11 mouse cellular contexts compared by ENCODE assay signal in the genomic region with DNA sequence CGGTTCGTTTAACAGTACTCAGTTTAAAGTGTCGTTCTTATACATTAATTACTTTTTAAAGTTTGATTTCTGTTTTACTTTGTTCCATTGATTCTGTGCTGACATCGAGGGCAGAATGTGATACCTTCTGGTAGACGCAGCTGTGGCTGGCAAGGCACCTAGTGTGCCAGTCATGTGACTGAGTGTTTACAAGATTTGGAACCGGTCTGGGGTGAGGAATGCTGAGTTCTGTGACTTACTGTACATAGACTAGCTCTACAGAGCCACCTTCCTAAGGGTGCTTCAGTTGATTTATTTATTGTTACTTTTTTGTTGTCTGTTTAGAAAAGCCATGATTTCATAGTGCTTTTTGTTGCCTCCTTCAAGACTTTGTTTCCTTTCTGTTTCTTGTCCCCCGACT. TPM values are rescaled to one million over a fixed set of nuclear protein-coding genes. Genes with fewer than 3 reads are reported as not detected.
DNase-seq lines count a peak whose midpoint lies in the region; ATAC-seq lines count a peak whose summit lies in the region.
"Had no signal": no experiment of that assay in that cellular context is flagged by ENCODE, and none has a peak within 500 bp of the region (broad histone marks: within the 10 kb centered on the region; RNA-seq: fewer than 3 reads in every experiment).

No protein-coding gene starts in this region.

- DNase-seq in heart, adult 18-20 months = peak; percentile 44 to 49
- no peak for DNase-seq in heart, postnatal 25 days (ENCODE audit: low spot score)
- DNase-seq in CD8-positive naive resting alpha-beta T cell, adult 2 months (ENCODE audit: low read depth in 2 of 2, low spot score in 2 of 2) = peak; percentile 23 to 36
- peak; percentile 39 to 47 for DNase-seq in cerebellum, postnatal 10 days
- DNase-seq in adrenal gland, adult 8-10 months = no peak
- no peak for DNase-seq in liver, embryonic 11.5 days (ENCODE audit: low spot score)

- intact Hi-C loops in heart, postnatal 25 days (cut with DNase I) = loop anchor here (1.0 to 5.0 kb wide), 4 partner anchors 74 to 290 kb away; no protein-coding TSS in a partner anchor

- H3K36me3 ChIP-seq in liver, embryonic 11.5 days (ENCODE audit: control insufficient read depth, insufficient read depth, low read length) = peaks cover 7% of the 10 kb centered on the region; the same call in 1 of the 2 replicates

- no peak overlapping the region for H3K4me2 ChIP-seq in liver, embryonic 11.5 days
- H3K4me2 ChIP-seq: hindbrain, embryonic 13.5 days had no signal

- H3K27ac ChIP-seq in liver, embryonic 11.5 days (ENCODE audit: low read depth, low read length) = no peak overlapping the region
- H3K27ac ChIP-seq: midbrain, embryonic 10.5 days had no signal

- no peaks in the 10 kb centered on the region for H3K9me3 ChIP-seq in liver, embryonic 11.5 days (ENCODE audit: control insufficient read depth, low read length)
- H3K9me3 ChIP-seq: hindbrain, embryonic 13.5 days; midbrain, embryonic 10.5 days had no signal

- peak; percentile 64; the same call in 1 of the 2 replicates for ATAC-seq in megakaryocyte-erythroid progenitor cell, adult 5-6 weeks (replicated peaks; ENCODE audit: low FRiP score, low TSS enrichment, poor library complexity, severe bottlenecking)
- no peak for ATAC-seq in megakaryocyte, adult 5-6 weeks (ENCODE audit: poor library complexity, severe bottlenecking)
- no peak for ATAC-seq in liver, embryonic 11.5 days (replicated peaks; ENCODE audit: low FRiP score)

- H3K27me3 ChIP-seq in liver, embryonic 11.5 days (replicated peaks; ENCODE audit: control insufficient read depth, insufficient read depth, low read length) = no peaks in the 10 kb centered on the region
- H3K27me3 ChIP-seq: hindbrain, embryonic 13.5 days had no signal

- H3K9ac ChIP-seq in liver, embryonic 11.5 days (ENCODE audit: low read depth, low read length) = no peak overlapping the region
- H3K9ac ChIP-seq: hindbrain, embryonic 13.5 days had no signal

- no peaks in the 10 kb centered on the region; the same call in 1 of the 2 replicates for H3K4me1 ChIP-seq in liver, embryonic 11.5 days (replicated peaks; ENCODE audit: control insufficient read depth, insufficient read depth, low read length)

- WGBS in liver, embryonic 11.5 days = 79% methylated on average over 7 of the region's 7 CpGs

- H3K4me3 ChIP-seq in liver, embryonic 11.5 days (ENCODE audit: low read depth, low read length) = no peak overlapping the region
- H3K4me3 ChIP-seq: hindbrain, embryonic 13.5 days; midbrain, embryonic 10.5 days had no signal

RNA-seq across cellular contexts. Expression of a gene that starts 18.1 kb away (rescaled TPM):
- under 1 TPM; 0.44 to 0.50 TPM for total RNA-seq in heart, adult 18-20 months (2021)
- under 1 TPM; 0.50 to 0.70 TPM for total RNA-seq in heart, postnatal 25 days (2021)
- not detected in 2 replicates for total RNA-seq in megakaryocyte-erythroid progenitor cell, adult 5-6 weeks (2014; fragmentation: Nextera tagmentation)
- not detected in 2 replicates for total RNA-seq in megakaryocyte-erythroid progenitor cell, adult 5-6 weeks (2017)
- total RNA-seq in megakaryocyte, adult 5-6 weeks (2015) = 0.09 TPM in 1 of 2 replicates, not detected in the other
- not detected in 2 replicates for total RNA-seq in megakaryocyte, adult 5-6 weeks (2017)
- 1 to 10 TPM; 3.6 to 7.0 (median 5.8) TPM for total RNA-seq in adrenal gland, adult 8-10 months (2022)
- 4.7 and 6.1 TPM in 2 replicates for polyA plus RNA-seq in liver, embryonic 11.5 days (2014; fragmentation: Nextera tagmentation; extraction: Ambion mirVana)
- total RNA-seq: MEL had no signal

Comparison
In these comparisons a context has a peak if more than half of its experiments do, and no peak if none do; other contexts are left out.
1. DNase-seq: peak in heart, adult 18-20 months (2 of 2), CD8-positive naive resting alpha-beta T cell, adult 2 months (2 of 2) and cerebellum, postnatal 10 days (2 of 2); none in heart, postnatal 25 days (single experiment), adrenal gland, adult 8-10 months (single experiment) and liver, embryonic 11.5 days (single experiment).